Mouse (Mus musculus): Measurements from ENCODE around the gene Zbtb7a. TPM values are rescaled to one million over a fixed set of nuclear protein-coding genes. Genes with fewer than 3 reads are reported as not detected.

Gene Zbtb7a
- polyA plus RNA-seq, 1 experiment from 2014 or later = 10.1 TPM

DNA sequence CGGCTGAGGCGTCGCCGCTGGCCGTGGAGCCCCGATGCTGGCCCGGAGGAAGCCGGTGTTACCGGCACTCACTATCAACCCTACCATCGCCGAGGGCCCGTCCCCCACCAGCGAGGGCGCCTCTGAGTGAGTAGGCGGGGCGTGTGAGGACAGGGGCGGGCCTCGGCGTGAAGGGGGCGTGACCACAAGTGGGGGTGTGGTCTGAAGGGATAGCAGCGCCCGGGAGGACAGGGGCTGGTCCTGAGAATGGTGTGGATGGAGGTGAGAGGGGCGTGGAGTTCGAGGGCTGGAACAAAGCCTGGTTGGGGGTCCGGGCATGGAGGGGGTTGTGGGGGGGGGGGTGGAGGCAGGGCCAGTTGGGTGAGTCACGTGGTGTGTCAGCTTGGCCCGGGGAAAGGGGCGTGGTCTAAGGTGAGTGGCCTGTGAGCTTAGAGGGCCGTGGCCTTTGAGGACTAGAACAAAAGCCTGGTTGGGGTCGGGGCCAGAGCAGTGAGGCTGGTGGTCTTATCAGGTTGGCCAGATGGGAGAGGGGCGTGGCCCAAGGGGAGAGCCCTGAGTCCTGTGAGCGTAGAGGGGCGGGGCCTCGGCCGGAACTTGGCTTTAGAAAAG lies 28.8 kb upstream of the Zbtb7a start:
- under 1% methylated on average over 35 of the region's 35 CpGs for WGBS
- peak; percentile 96 for DNase-seq (ENCODE audit: low spot score)
- Histone ChIP-seq H3K36me3 (ENCODE audit: control insufficient read depth, insufficient read depth, low read length) (peaks cover 5% of the 10 kb centered on the region; the same call in 1 of the 2 replicates), H3K27ac (ENCODE audit: low read depth, low read length) (peak overlapping the region; percentile 99), H3K9ac (ENCODE audit: low read length) (peak overlapping the region; percentile 95), H3K4me3 (ENCODE audit: low read depth, low read length) (peak overlapping the region; percentile 88), H3K27me3 (ENCODE audit: control insufficient read depth, insufficient read depth, low read length) (no peaks in the 10 kb centered on the region), H3K4me2 (ENCODE audit: low read depth, low read length, severe bottlenecking) (peak overlapping the region; percentile 68), H3K9me3 (ENCODE audit: control insufficient read depth, low read length) (no peaks in the 10 kb centered on the region), H3K4me1 (replicated peaks; ENCODE audit: control insufficient read depth, insufficient read depth, low read length) (peaks cover 13% of the 10 kb centered on the region)
- ATAC-seq (replicated peaks; ENCODE audit: low FRiP score) = peak; percentile 89

DNA sequence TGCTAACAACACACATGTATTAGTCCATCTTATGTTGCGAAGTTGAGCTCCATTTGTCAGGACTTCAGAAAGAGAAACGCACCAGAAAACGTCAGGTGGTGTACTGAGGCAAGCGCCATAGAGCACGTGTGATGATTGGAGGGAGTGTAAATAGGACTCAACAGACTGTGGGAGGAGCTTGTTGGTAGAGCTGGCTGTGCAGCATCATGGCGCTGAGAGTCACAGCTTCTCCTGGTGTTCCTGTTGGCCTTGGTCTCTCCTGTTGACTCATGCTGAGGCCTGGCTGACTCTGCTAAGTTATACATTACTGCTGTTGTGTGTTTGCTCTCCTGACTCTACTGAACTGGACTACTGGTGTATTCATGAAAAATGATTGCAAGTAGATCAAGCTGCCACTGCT lies 22.1 kb upstream of the Zbtb7a start:
- H3K4me1 ChIP-seq (replicated peaks; ENCODE audit: control insufficient read depth, insufficient read depth, low read length) = no peaks in the 10 kb centered on the region
- no peak overlapping the region for H3K4me3 ChIP-seq (ENCODE audit: low read depth, low read length)
- DNase-seq (ENCODE audit: low spot score) = no peak
- no peaks in the 10 kb centered on the region for H3K9me3 ChIP-seq (ENCODE audit: control insufficient read depth, low read length)
- H3K27me3 ChIP-seq (ENCODE audit: control insufficient read depth, insufficient read depth, low read length) = no peaks in the 10 kb centered on the region
- WGBS = 95% methylated on average over 6 of the region's 6 CpGs
- peaks cover 9% of the 10 kb centered on the region for H3K36me3 ChIP-seq (ENCODE audit: control insufficient read depth, insufficient read depth, low read length)
- no peak for ATAC-seq (replicated peaks; ENCODE audit: low FRiP score)
- no peak overlapping the region for H3K9ac ChIP-seq (ENCODE audit: low read length)
- H3K4me2 ChIP-seq (ENCODE audit: low read depth, low read length, severe bottlenecking) = no peak overlapping the region
- H3K27ac ChIP-seq (ENCODE audit: low read depth, low read length) = no peak overlapping the region

DNA sequence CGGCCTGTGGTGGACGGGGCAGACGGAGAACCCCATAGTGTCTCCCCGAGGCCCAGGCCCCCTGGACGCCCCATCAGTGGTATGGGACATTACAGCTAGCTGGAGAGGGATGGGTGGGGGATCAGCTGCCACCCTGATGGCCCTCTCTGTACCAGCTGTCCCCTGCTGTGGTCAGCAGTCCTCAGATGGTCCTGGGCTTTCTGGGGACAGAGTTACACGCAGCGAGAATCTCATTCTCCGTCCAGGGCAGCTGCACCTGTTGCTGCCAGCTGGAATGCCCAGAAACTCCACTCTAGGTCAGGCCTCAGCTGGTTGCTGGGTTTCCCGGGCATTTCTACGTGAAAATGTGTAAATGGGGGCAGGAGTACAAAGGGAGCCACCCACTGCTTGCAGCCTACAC lies 15.4 kb upstream of the Zbtb7a start:
- Histone ChIP-seq H3K9ac (ENCODE audit: low read length) (no peak overlapping the region), H3K4me1 (replicated peaks; ENCODE audit: control insufficient read depth, insufficient read depth, low read length) (no peaks in the 10 kb centered on the region), H3K36me3 (ENCODE audit: control insufficient read depth, insufficient read depth, low read length) (peaks cover 15% of the 10 kb centered on the region; the same call in 1 of the 2 replicates), H3K4me2 (ENCODE audit: low read depth, low read length, severe bottlenecking) (no peak overlapping the region), H3K4me3 (ENCODE audit: low read depth, low read length) (no peak overlapping the region), H3K9me3 (ENCODE audit: control insufficient read depth, low read length) (no peaks in the 10 kb centered on the region), H3K27ac (ENCODE audit: low read depth, low read length) (no peak overlapping the region), H3K27me3 (ENCODE audit: control insufficient read depth, insufficient read depth, low read length) (no peaks in the 10 kb centered on the region)
- no peak for ATAC-seq (replicated peaks; ENCODE audit: low FRiP score)
- DNase-seq (ENCODE audit: low spot score) = no peak
- 93% methylated on average over 10 of the region's 10 CpGs for WGBS

DNA sequence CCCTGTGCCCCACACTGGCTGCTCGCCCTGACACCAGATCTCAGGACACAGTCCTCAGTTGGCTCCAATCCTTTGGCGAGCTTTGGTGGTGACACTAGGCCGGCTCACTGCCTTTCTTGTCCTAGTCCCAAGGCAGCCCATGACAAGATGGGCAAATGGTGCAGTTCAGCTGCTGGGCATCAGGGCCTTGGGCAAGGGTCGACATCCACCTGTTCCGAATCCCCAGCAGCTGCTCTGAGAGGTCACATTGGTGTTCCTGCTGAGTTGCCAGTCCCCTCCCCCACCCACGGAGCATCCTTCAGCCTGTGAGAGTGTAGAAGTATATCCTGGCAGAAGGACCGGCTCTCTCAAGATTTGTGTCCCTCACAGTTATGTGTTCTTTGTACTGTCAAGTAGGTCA lies 14.4 kb upstream of the Zbtb7a start:
- Histone ChIP-seq H3K4me2 (ENCODE audit: low read depth, low read length, severe bottlenecking) (no peak overlapping the region), H3K36me3 (ENCODE audit: control insufficient read depth, insufficient read depth, low read length) (peaks cover 15% of the 10 kb centered on the region; the same call in 1 of the 2 replicates), H3K4me1 (replicated peaks; ENCODE audit: control insufficient read depth, insufficient read depth, low read length) (no peaks in the 10 kb centered on the region), H3K27me3 (ENCODE audit: control insufficient read depth, insufficient read depth, low read length) (no peaks in the 10 kb centered on the region), H3K4me3 (ENCODE audit: low read depth, low read length) (no peak overlapping the region), H3K27ac (ENCODE audit: low read depth, low read length) (no peak overlapping the region), H3K9me3 (ENCODE audit: control insufficient read depth, low read length) (no peaks in the 10 kb centered on the region), H3K9ac (ENCODE audit: low read length) (no peak overlapping the region)
- WGBS = 86% methylated on average over 7 of the region's 7 CpGs
- DNase-seq (ENCODE audit: low spot score) (no peak), ATAC-seq (replicated peaks; ENCODE audit: low FRiP score) (no peak)

DNA sequence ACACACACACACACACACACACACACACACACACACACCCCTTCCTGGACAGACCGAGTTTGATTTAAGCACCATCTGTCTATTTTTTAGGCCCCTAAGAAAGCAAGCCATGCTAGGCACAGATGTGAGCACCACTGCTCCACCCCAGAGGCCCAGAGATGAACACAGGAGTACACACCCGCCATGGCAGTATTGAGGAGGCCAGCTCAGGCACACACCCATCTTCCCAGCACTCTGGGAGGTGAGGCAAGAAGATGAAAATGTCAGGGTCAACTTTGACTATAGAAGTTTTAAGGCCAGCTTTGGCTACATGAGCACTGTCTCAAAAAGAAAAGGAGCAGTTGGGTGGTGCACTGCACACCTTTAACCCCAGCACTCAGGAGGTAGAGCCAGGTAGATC lies 12.1 kb upstream of the Zbtb7a start:
- H3K9me3 ChIP-seq (ENCODE audit: control insufficient read depth, low read length) = no peaks in the 10 kb centered on the region
- H3K27me3 ChIP-seq (ENCODE audit: control insufficient read depth, insufficient read depth, low read length) = 0 out of 2 replicates have a peak, but pooled peaks cover 2% of the 10 kb centered on the region
- no peak for ATAC-seq (replicated peaks; ENCODE audit: low FRiP score)
- no peak overlapping the region for H3K4me3 ChIP-seq (ENCODE audit: low read depth, low read length)
- H3K4me2 ChIP-seq (ENCODE audit: low read depth, low read length, severe bottlenecking) = no peak overlapping the region
- no peaks in the 10 kb centered on the region for H3K4me1 ChIP-seq (replicated peaks; ENCODE audit: control insufficient read depth, insufficient read depth, low read length)
- H3K9ac ChIP-seq (ENCODE audit: low read length) = no peak overlapping the region
- H3K36me3 ChIP-seq (ENCODE audit: control insufficient read depth, insufficient read depth, low read length) = peaks cover 15% of the 10 kb centered on the region; the same call in 1 of the 2 replicates
- no peak for DNase-seq (ENCODE audit: low spot score)
- WGBS = 92% methylated on average over 2 of the region's 2 CpGs
- H3K27ac ChIP-seq (ENCODE audit: low read depth, low read length) = no peak overlapping the region

DNA sequence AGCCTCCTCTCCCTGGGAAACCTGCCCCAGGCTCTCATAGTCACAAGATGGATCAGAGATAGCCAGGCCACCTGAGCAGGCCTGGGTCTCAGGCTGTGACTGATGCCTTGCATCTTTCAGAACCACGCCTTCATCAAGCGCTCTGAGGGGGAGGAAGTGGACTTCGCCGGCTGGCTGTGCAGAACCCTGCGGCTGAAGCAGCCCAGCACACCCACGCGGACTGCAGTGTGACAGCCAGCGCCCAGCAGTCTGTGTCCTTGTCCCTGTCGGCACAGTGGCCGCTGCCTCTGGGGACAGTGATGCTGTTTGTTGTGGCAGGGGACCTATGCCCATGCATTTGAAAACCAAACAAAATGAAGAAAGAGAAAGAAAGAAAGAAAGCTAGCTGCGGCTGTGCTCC lies 11.5 kb upstream of the Zbtb7a start:
- Histone ChIP-seq H3K4me3 (ENCODE audit: low read depth, low read length) (no peak overlapping the region), H3K27me3 (ENCODE audit: control insufficient read depth, insufficient read depth, low read length) (peaks cover 3% of the 10 kb centered on the region; the same call in 1 of the 2 replicates), H3K4me1 (replicated peaks; ENCODE audit: control insufficient read depth, insufficient read depth, low read length) (no peaks in the 10 kb centered on the region), H3K9ac (ENCODE audit: low read length) (no peak overlapping the region), H3K27ac (ENCODE audit: low read depth, low read length) (no peak overlapping the region), H3K9me3 (ENCODE audit: control insufficient read depth, low read length) (no peaks in the 10 kb centered on the region), H3K4me2 (ENCODE audit: low read depth, low read length, severe bottlenecking) (no peak overlapping the region), H3K36me3 (ENCODE audit: control insufficient read depth, insufficient read depth, low read length) (peaks cover 13% of the 10 kb centered on the region; the same call in 1 of the 2 replicates)
- 87% methylated on average over 11 of the region's 11 CpGs for WGBS
- ATAC-seq (replicated peaks; ENCODE audit: low FRiP score) = no peak
- no peak for DNase-seq (ENCODE audit: low spot score)

DNA sequence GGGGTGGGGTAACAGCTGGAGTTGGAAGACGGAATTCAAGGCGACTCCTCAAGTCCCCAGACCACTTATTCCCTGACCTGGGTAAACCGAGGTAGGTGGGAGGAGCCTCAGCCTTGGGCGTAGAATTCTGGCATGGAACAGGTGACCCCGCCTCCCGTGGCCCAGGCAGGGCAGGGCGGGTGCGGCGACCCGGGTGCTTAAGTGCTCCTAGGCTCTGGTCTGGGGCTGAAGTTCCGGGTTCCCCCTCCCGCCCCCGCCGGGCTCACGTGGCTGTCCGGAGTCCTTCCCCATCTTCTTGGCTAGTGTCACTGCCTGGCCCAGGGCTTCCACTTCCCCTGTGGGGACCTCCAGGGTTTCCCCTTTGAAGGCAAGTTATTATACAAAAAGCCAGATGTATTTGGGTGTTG lies 836 bp upstream of the Zbtb7a start:
- Histone ChIP-seq H3K9me3 (ENCODE audit: control insufficient read depth, low read length) (no peaks in the 10 kb centered on the region), H3K9ac (ENCODE audit: low read length) (no peak overlapping the region), H3K4me2 (ENCODE audit: low read depth, low read length, severe bottlenecking) (no peak overlapping the region), H3K4me1 (replicated peaks; ENCODE audit: control insufficient read depth, insufficient read depth, low read length) (peaks cover 17% of the 10 kb centered on the region), H3K27ac (ENCODE audit: low read depth, low read length) (no peak overlapping the region), H3K36me3 (ENCODE audit: control insufficient read depth, insufficient read depth, low read length) (no peaks in the 10 kb centered on the region), H3K27me3 (ENCODE audit: control insufficient read depth, insufficient read depth, low read length) (peaks cover 33% of the 10 kb centered on the region), H3K4me3 (ENCODE audit: low read depth, low read length) (no peak overlapping the region)
- DNase-seq (ENCODE audit: low spot score) (no peak), ATAC-seq (replicated peaks; ENCODE audit: low FRiP score) (no peak)
- 3% methylated on average over 16 of the region's 16 CpGs for WGBS

DNA sequence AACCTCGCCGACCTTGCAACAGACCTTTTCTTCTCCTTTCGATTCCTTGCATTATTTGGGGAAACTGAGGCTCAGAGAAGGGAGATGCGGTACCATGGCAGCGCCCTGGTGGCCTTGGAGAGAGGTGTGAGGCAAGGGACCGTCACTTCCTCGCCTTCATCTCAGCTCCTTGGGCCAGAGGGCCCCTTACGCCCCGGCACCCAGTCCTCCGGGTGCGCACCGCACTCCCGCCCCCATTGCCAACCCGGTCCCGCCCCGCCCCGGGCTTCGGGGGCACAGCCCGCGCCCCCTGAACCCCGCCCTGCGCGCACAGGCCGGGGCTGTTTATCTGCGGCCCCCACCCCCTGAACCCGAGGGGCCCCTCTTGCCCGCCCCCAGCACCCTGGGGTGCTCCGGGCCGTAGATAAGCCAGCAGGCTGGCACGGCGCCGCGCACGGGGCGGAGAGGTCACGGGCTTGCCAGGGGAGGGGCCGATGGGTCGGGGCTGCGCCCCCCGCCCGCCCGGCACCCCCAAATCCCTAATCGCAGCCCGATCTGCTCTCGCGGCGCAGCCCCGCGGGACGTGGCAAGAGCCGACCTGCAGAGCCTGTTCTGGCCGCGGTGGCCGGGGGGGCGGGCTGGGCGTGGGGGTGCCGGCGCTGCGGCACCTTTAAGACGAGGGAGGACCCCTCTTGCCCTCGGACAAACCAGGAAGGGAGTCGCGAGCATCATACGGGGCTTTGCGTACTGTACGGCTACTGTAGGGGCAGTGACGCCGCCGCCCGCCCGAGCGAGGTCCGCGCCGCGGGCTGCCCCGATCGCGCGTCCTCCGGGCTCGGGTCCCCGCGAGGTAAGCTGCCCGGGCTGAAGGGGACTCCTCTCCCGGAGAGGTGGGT lies 1.0 kb downstream of the Zbtb7a start:
- DNase-seq (ENCODE audit: low spot score) = peak; percentile 85
- H3K27me3 ChIP-seq (ENCODE audit: control insufficient read depth, insufficient read depth, low read length) = peaks cover 29% of the 10 kb centered on the region
- peak overlapping the region; percentile 100 for H3K4me2 ChIP-seq (ENCODE audit: low read depth, low read length, severe bottlenecking)
- peak overlapping the region; percentile 83 for H3K9ac ChIP-seq (ENCODE audit: low read length)
- H3K4me3 ChIP-seq (ENCODE audit: low read depth, low read length) = peak overlapping the region; percentile 74
- H3K27ac ChIP-seq (ENCODE audit: low read depth, low read length) = peak overlapping the region; percentile 91
- H3K4me1 ChIP-seq (replicated peaks; ENCODE audit: control insufficient read depth, insufficient read depth, low read length) = peaks cover 23% of the 10 kb centered on the region
- no peaks in the 10 kb centered on the region for H3K9me3 ChIP-seq (ENCODE audit: control insufficient read depth, low read length)
- no peaks in the 10 kb centered on the region for H3K36me3 ChIP-seq (ENCODE audit: control insufficient read depth, insufficient read depth, low read length)
- ATAC-seq (replicated peaks; ENCODE audit: low FRiP score) = peak; percentile 16
- WGBS = 1% methylated on average over 78 of the region's 86 CpGs
